Mouse (Mus musculus) spleen, adult 2 months (tissue): ENCODE measurements around the gene Hoxb7.

ENCODE experiments used
- CTCF ChIP-seq: fragments of 200-500 bp; IDR thresholded peaks from 2 replicates; pipeline ENCODE4 v1.5.1; 2011; ENCODE audit warnings: mild to moderate bottlenecking, inconsistent platforms; ENCODE audit not compliant: insufficient read depth, insufficient read length, insufficient replicate concordance; ENCODE audit errors: extremely low read depth
- POLR2A ChIP-seq: fragments of 200-500 bp; IDR thresholded peaks from 2 replicates; pipeline ENCODE4 v1.6.1; 2011; ENCODE audit warnings: low read depth, low read length, inconsistent platforms

DNA sequence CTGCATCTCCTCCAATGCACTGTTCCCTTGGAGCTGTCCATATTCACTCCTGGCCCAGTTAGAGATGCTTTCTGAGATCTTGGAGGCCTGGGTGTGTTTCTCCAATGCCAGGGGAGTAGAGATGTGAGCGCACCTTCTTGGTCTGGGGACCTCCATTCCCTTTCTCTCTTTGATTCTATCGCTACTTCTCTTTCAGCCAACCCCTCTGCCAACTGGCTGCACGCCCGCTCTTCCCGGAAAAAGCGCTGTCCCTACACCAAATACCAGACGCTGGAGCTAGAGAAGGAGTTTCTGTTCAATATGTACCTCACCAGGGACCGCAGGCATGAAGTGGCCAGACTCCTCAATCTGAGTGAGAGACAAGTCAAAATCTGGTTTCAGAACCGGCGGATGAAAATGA lies 12.0 kb upstream of the Hoxb7 start:
- no peak for TF ChIP-seq POLR2A
- no peak for TF ChIP-seq CTCF
